Mouse (Mus musculus): Measurements from ENCODE around the gene Zdhhc22.

GRCm38 (mm10) chr12:86950961-86951360 lies 39.3 kb downstream of the Zdhhc22 start:
- no peak for TF ChIP-seq GABPA (IDR thresholded peaks at IDR 0.05; ENCODE audit: insufficient replicate concordance, low read depth, low read length)
- TF ChIP-seq USF2 (conservative IDR thresholded peaks at IDR 0.05; ENCODE audit: low read depth, low read length) = no peak
- TF ChIP-seq ZC3H11A (IDR thresholded peaks at IDR 0.05; ENCODE audit: low read depth, low read length) = no peak
- no peak for TF ChIP-seq POLR2A (IDR thresholded peaks at IDR 0.05; ENCODE audit: low read depth, low read length)
- TF ChIP-seq JUND (conservative IDR thresholded peaks at IDR 0.05; ENCODE audit: low read depth, low read length) = no peak
- TF ChIP-seq USF1 (IDR thresholded peaks at IDR 0.05; ENCODE audit: low read depth, low read length) = no peak
- TF ChIP-seq ZMIZ1 (IDR thresholded peaks at IDR 0.05; ENCODE audit: low read depth, low read length) = no peak
- no peak for TF ChIP-seq CTCF (conservative IDR thresholded peaks at IDR 0.05 in 1 of 2, IDR thresholded peaks at IDR 0.05 in 1 of 2; ENCODE audit: low read depth in 2 of 2, low read length in 2 of 2)
- no peak for TF ChIP-seq TCF12 (IDR thresholded peaks at IDR 0.05; ENCODE audit: low read depth, low read length)
- no peak for TF ChIP-seq IRF4 (IDR thresholded peaks at IDR 0.05; ENCODE audit: low read depth, low read length)
- no peak for TF ChIP-seq EP300 (IDR thresholded peaks at IDR 0.05; ENCODE audit: low read length)
